Mouse (Mus musculus) left cerebral cortex, adult 6 months (tissue): ENCODE results near the gene C130073F10Rik. TPM values are rescaled to one million over a fixed set of nuclear protein-coding genes. Genes with fewer than 3 reads are reported as not detected.

Source experiments
- long read RNA-seq, 2 experiments: library from polyadenylated mRNA; unstranded; transcript quantifications; one replicate each; pipeline ENCODE4 v2.0.0; 2019 to 2020
- polyA plus RNA-seq: library from polyadenylated mRNA; unstranded; fragments of <200 nt; fragmentation: Nextera tagmentation; gene quantifications from 2 replicates; pipeline ENCODE4 v1.2.3, GENCODE M21; 2021

The C130073F10Rik gene
- not detected in 2 replicates for polyA plus RNA-seq
- long read RNA-seq, experiment 1, result 0 reads
- long read RNA-seq, experiment 2, result 0 reads

GRCm38 (mm10) chr4:101893656-101894420 lies at the start of gene C130073F10Rik:
TSS of gene C130073F10Rik (minus strand) at chr4:101893789.

DNA sequence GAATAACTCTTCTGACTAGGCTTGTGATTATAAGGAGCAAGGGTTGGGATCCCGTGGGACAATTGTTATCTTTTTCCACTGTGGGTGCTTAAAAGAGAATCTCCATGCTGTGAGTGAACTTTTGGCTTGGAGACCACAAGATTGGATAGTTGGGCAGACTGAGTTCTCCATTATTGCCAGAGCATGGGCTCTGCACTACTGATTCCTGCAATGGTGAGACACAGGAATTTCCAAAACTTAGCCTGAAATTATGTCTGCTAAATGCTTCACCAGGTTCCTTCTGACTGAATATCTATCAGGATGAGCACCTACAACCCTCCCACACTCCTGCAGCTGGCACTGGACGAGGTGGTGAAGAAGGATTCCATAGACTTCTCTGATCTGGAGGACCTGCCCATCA lies 46.5 kb upstream of the C130073F10Rik start, which contains the start of gene Gm12794:
Gene Gm12794, plus strand, starts transcription at position 301 of the 400 bp plus-strand sequence.

DNA sequence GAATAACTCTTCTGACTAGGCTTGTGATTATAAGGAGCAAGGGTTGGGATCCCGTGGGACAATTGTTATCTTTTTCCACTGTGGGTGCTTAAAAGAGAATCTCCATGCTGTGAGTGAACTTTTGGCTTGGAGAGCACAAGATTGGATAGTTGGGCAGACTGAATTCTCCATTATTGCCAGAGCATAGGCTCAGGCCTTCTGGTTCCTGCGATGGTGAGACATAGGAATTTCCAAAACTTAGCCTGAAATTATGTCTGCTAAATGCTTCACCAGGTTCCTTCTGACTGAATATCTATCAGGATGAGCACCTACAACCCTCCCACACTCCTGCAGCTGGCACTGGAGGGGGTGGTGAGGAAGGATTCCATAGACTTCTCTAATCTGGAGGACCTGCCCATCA lies 15.2 kb upstream of the C130073F10Rik start, which contains the start of gene Gm12800:
Gene Gm12800, plus strand, starts transcription at position 301 of the 400 bp plus-strand sequence.

GRCm38 (mm10) chr4:101843923-101844322 lies 49.7 kb downstream of the C130073F10Rik start, which contains the start of gene B020004J07Rik:
TSS of gene B020004J07Rik (minus strand) at chr4:101844023.

Other genes with a start within 250 kb of the C130073F10Rik start
- 33.2 and 44.1 TPM in 2 replicates for gene Leprot, start 246.1 kb downstream of the C130073F10Rik start, polyA plus RNA-seq
- 0.69 and 0.81 TPM in 2 replicates for gene Lepr, start 176.4 kb downstream of the C130073F10Rik start, polyA plus RNA-seq
- gene B020004J07Rik, start 49.8 kb downstream of the C130073F10Rik start, polyA plus RNA-seq, result not detected in 2 replicates
- not detected in 2 replicates for gene Gm12800, start 15.3 kb upstream of the C130073F10Rik start, polyA plus RNA-seq
- gene Gm12794, start 46.6 kb upstream of the C130073F10Rik start, polyA plus RNA-seq, result not detected in 2 replicates
- gene Gm12790, start 87.3 kb upstream of the C130073F10Rik start, polyA plus RNA-seq, result not detected in 2 replicates
- not detected in 2 replicates for gene Gm12789, start 92.8 kb upstream of the C130073F10Rik start, polyA plus RNA-seq
- 48.2 and 68.6 TPM in 2 replicates for gene Pde4b, start 193.8 kb upstream of the C130073F10Rik start, polyA plus RNA-seq